Mouse (Mus musculus): Measurements from ENCODE around the gene Fam166a.
A peak's percentile ranks its signal among the peaks of the same experiment; 100 is the strongest.

The Fam166a gene

GRCm38 (mm10) chr2:25218445-25218844 is at the start of gene Fam166a:
Gene Fam166a, plus strand, starts transcription at chr2:25218745.
- no peak for DNase-seq (ENCODE audit: low read depth, low spot score)

GRCm38 (mm10) chr2:25169778-25170177 is 48.8 kb upstream of the Fam166a start:
- DNase-seq (ENCODE audit: low read depth, low spot score) = no peak

GRCm38 (mm10) chr2:25170326-25171100 is 48.0 kb upstream of the Fam166a start:
- DNase-seq (ENCODE audit: low read depth, low spot score) = no peak

- no peak for DNase-seq (ENCODE audit: low read depth, low spot score)
Measured at GRCm38 (mm10) chr2:25171101-25171768, 47.3 kb upstream of the Fam166a start.

GRCm38 (mm10) chr2:25171769-25172153 is 46.8 kb upstream of the Fam166a start:
- DNase-seq (ENCODE audit: low read depth, low spot score) = no peak

- no peak for DNase-seq (ENCODE audit: low read depth, low spot score)
Measured at GRCm38 (mm10) chr2:25172629-25173028, 45.9 kb upstream of the Fam166a start.

GRCm38 (mm10) chr2:25173821-25174220 is 44.7 kb upstream of the Fam166a start:
- no peak for DNase-seq (ENCODE audit: low read depth, low spot score)

- no peak for DNase-seq (ENCODE audit: low read depth, low spot score)
Measured at GRCm38 (mm10) chr2:25174866-25175689, 43.5 kb upstream of the Fam166a start.

GRCm38 (mm10) chr2:25175690-25176078 is 42.9 kb upstream of the Fam166a start:
- no peak for DNase-seq (ENCODE audit: low read depth, low spot score)

GRCm38 (mm10) chr2:25176573-25176972 is 42.0 kb upstream of the Fam166a start:
- no peak for DNase-seq (ENCODE audit: low read depth, low spot score)

GRCm38 (mm10) chr2:25177076-25177475 is 41.5 kb upstream of the Fam166a start:
- DNase-seq (ENCODE audit: low read depth, low spot score) = no peak

GRCm38 (mm10) chr2:25177685-25178084 is 40.9 kb upstream of the Fam166a start:
- no peak for DNase-seq (ENCODE audit: low read depth, low spot score)

GRCm38 (mm10) chr2:25178285-25178972 is 40.1 kb upstream of the Fam166a start:
- no peak for DNase-seq (ENCODE audit: low read depth, low spot score)

- no peak for DNase-seq (ENCODE audit: low read depth, low spot score)
Measured at GRCm38 (mm10) chr2:25179566-25180217, 38.9 kb upstream of the Fam166a start.

- DNase-seq (ENCODE audit: low read depth, low spot score) = peak; percentile 57
Measured at GRCm38 (mm10) chr2:25180478-25180903, 38.1 kb upstream of the Fam166a start, which contains the start of gene Nrarp. Gene Nrarp, plus strand, starts transcription at chr2:25180758.

- DNase-seq (ENCODE audit: low read depth, low spot score) = no peak
Measured at GRCm38 (mm10) chr2:25180973-25181890, 37.3 kb upstream of the Fam166a start.

- DNase-seq (ENCODE audit: low read depth, low spot score) = no peak
Measured at GRCm38 (mm10) chr2:25181891-25182397, 36.6 kb upstream of the Fam166a start.

- DNase-seq (ENCODE audit: low read depth, low spot score) = no peak
Measured at GRCm38 (mm10) chr2:25182664-25183063, 35.9 kb upstream of the Fam166a start.

GRCm38 (mm10) chr2:25183336-25183735 is 35.2 kb upstream of the Fam166a start:
- DNase-seq (ENCODE audit: low read depth, low spot score) = no peak

- no peak for DNase-seq (ENCODE audit: low read depth, low spot score)
Measured at GRCm38 (mm10) chr2:25184496-25184895, 34.0 kb upstream of the Fam166a start.
